Mouse (Mus musculus) olfactory bulb, adult 2 months (tissue): Measurements from ENCODE around the gene Gm13276. TPM values are rescaled to one million over a fixed set of nuclear protein-coding genes. Genes with fewer than 3 reads are reported as not detected.
A peak's percentile ranks its signal among the peaks of the same experiment; 100 is the strongest.
"Not testable (repeated sequence)": the region's sequence is repeated elsewhere in the genome, so short reads cannot be mapped to it uniquely, and the experiment has no call there.

Source experiments
- H3K27ac ChIP-seq: fragments of 200-500 bp; 2 replicates; pipeline ENCODE4 v1.5.1; 2012; ENCODE audit warnings: low read depth, low read length; ENCODE audit not compliant: insufficient read depth
- H3K4me1 ChIP-seq: fragments of 200-500 bp; 2 replicates; pipeline ENCODE4 v1.6.1; 2012; ENCODE audit warnings: low read length; ENCODE audit not compliant: control insufficient read depth, insufficient read depth
- H3K4me3 ChIP-seq: fragments of 200-500 bp; 2 replicates; pipeline ENCODE4 v1.5.1; 2012; ENCODE audit warnings: mild to moderate bottlenecking, low read depth, low read length, moderate library complexity; ENCODE audit not compliant: insufficient read depth
- CTCF ChIP-seq: fragments of 200-500 bp; IDR thresholded peaks from 2 replicates; pipeline ENCODE4 v1.5.1; 2012; ENCODE audit warnings: low read depth, mild to moderate bottlenecking, low read length, moderate library complexity; ENCODE audit not compliant: insufficient read depth
- WGBS: fragments of 180-500 bp; shearing (Covaris S2); methylation state at CpG from one replicate; pipeline ENCODE4 v1.1.7; 2018; 5-methylcytosine and 5-hydroxymethylcytosine counted together
- polyA plus RNA-seq: library from polyadenylated mRNA; stranded (reverse); fragments of >200 nt; gene quantifications from 2 replicates; pipeline ENCODE4 v1.2.4, GENCODE M21; 2012; ENCODE audit warnings: low replicate concordance; ENCODE audit not compliant: missing spikeins, insufficient read depth, insufficient read length

Gm13276 gene
- polyA plus RNA-seq, 1 experiment, result not detected

GRCm38 (mm10) chr4:88757628-88758031 is 27.9 kb upstream of the Gm13276 start:
- H3K27ac ChIP-seq, H3K4me1 ChIP-seq: not testable (repeated sequence)
- H3K4me3 ChIP-seq, result peak overlapping the region; percentile 43
- TF ChIP-seq CTCF, result peak; percentile 55
- under 1% methylated on average over 19 of the region's 21 CpGs for WGBS

DNA sequence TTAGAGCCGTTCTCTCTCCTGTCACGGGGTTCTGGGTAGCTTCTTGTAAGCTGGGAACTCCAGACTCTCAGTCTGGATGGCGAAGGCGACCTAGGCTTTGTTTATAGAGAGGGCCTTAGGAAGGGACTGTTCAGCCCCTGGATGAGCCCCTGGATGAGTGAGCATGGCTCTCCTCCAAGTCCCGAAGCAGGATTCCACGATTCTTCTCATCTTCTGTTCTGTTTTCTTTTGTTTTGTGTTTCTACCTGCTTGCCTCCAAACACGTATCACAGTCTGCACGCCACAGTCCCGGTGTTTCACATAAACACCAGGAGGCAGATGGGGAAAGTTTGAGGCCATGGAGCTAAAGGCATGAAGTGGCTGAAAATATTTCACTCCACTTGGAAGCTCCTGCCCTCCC is 26.8 kb upstream of the Gm13276 start:
- not testable (repeated sequence) for H3K27ac ChIP-seq, H3K4me3 ChIP-seq, H3K4me1 ChIP-seq
- 88% methylated on average over 9 of the region's 9 CpGs for WGBS

- H3K4me1 ChIP-seq, H3K27ac ChIP-seq: not testable (repeated sequence)
- peak within 1 kb of the TSS; percentile 40 for H3K4me3 ChIP-seq
- WGBS, result 28% methylated on average over 10 of the region's 14 CpGs
Measured at GRCm38 (mm10) chr4:88759610-88760268, 25.8 kb upstream of the Gm13276 start, which contains the start of gene Gm13283. Gene Gm13283, plus strand, starts transcription at chr4:88760119.

GRCm38 (mm10) chr4:88760431-88760830 is 25.1 kb upstream of the Gm13276 start:
- not testable (repeated sequence) for H3K27ac ChIP-seq, H3K4me1 ChIP-seq
- WGBS, result under 1% methylated on average over 23 of the region's 28 CpGs
- H3K4me3 ChIP-seq, result peak overlapping the region; percentile 40

DNA sequence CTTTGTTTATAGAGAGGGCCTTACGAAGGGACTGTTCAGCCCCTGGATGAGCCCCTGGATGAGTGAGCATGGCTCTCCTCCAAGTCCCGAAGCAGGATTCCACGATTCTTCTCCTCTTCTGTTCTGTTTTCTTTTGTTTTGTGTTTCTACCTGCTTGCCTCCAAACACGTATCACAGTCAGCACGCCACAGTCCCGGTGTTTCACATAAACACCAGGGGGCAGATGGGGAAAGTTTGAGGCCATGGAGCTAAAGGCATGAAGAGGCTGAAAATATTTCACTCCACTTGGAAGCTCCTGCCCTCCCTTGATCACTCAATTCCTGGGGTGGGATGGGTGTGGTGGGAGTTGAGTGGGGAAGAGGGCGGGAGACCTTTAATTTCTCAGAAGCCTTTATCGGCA is 23.7 kb upstream of the Gm13276 start:
- not testable (repeated sequence) for H3K4me1 ChIP-seq, H3K4me3 ChIP-seq, H3K27ac ChIP-seq
- 84% methylated on average over 6 of the region's 8 CpGs for WGBS

- H3K4me3 ChIP-seq, H3K4me1 ChIP-seq, H3K27ac ChIP-seq: not testable (repeated sequence)
- 72% methylated on average over 9 of the region's 9 CpGs for WGBS
Measured at GRCm38 (mm10) chr4:88762341-88762740, 23.2 kb upstream of the Gm13276 start.

GRCm38 (mm10) chr4:88763384-88764018 is 22.0 kb upstream of the Gm13276 start:
- peak overlapping the region; percentile 44 for H3K4me3 ChIP-seq

DNA sequence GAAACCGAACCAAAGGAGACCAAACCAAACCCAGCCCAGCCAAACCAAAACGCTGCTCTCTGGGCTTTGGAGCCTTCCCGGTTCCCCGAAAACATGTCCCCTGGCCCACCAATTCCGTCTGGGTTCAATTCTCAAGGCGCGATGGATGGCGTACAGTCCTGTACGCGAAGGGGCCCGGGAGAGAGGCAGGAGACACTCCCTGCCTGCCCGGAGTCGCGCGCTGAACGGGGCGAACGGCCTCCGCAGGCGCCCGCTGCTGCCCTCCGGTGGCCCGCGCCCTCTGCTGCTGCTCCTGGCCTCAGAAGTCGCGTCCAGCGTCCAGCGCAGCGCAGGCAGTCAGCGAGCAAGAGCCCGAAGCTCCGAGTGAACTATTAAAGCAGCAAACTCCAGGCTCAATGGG is 12.0 kb upstream of the Gm13276 start, which contains the start of gene Gm13290:
Gene Gm13290 (plus strand): TSS at position 301 of the 400 bp plus-strand sequence.
- H3K4me1 ChIP-seq, H3K27ac ChIP-seq, H3K4me3 ChIP-seq: not testable (repeated sequence)
- WGBS, result no CpG with 5 or more reads among the region's 32 CpGs

More at GRCm38 (mm10) chr4:88763384-88764018, 22.0 kb upstream of the Gm13276 start:
- not testable (repeated sequence) for H3K4me1 ChIP-seq, H3K27ac ChIP-seq
- WGBS, result 3% methylated on average over 42 of the region's 42 CpGs

GRCm38 (mm10) chr4:88776622-88777021 is 8.9 kb upstream of the Gm13276 start, which contains the start of gene Gm13289:
Gene Gm13289, plus strand, starts transcription at chr4:88776922.
- H3K4me1 ChIP-seq, H3K4me3 ChIP-seq, H3K27ac ChIP-seq: not testable (repeated sequence)
- WGBS, result no CpG with 5 or more reads among the region's 29 CpGs

- not testable (repeated sequence) for H3K4me1 ChIP-seq, H3K27ac ChIP-seq, H3K4me3 ChIP-seq
- WGBS, result no CpG with 5 or more reads among the region's 29 CpGs
Measured at GRCm38 (mm10) chr4:88779550-88779949, 6.0 kb upstream of the Gm13276 start, which contains the start of gene Gm13272. Gene Gm13272, plus strand, starts transcription at chr4:88779850.

- H3K27ac ChIP-seq, H3K4me1 ChIP-seq, H3K4me3 ChIP-seq: not testable (repeated sequence)
- 59% methylated on average over 16 of the region's 18 CpGs for WGBS
Measured at GRCm38 (mm10) chr4:88780320-88780719, 5.2 kb upstream of the Gm13276 start.

- not testable (repeated sequence) for H3K27ac ChIP-seq, H3K4me1 ChIP-seq
- WGBS, result 22% methylated on average over 5 of the region's 7 CpGs
- peak within 1 kb of the TSS; percentile 29; the same call in 1 of the 2 replicates for H3K4me3 ChIP-seq
Measured at GRCm38 (mm10) chr4:88781831-88782230, 3.7 kb upstream of the Gm13276 start, which contains the start of gene Ifnz. Gene Ifnz, plus strand, starts transcription at chr4:88782131.

GRCm38 (mm10) chr4:88782335-88782734 is 3.2 kb upstream of the Gm13276 start:
- not testable (repeated sequence) for H3K27ac ChIP-seq, H3K4me1 ChIP-seq
- H3K4me3 ChIP-seq, result peak overlapping the region; percentile 29; the same call in 1 of the 2 replicates
- 0% methylated on average over 11 of the region's 31 CpGs for WGBS

DNA sequence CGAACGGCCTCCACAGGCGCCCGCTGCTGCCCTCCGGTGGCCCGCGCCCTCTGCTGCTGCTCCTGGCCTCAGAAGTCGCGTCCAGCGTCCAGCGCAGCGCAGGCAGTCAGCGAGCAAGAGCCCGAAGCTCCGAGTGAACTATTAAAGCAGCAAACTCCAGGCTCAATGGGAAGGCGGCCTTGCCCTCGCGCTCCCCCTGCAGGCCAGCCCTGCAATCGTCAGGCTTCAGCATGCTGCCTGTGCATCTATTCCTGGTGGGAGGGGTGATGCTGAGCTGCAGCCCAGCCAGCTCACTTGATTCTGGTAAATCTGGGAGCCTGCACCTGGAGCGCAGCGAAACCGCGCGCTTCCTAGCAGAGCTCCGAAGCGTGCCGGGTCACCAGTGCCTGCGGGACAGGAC is 2.9 kb downstream of the Gm13276 start, which contains the start of gene Gm13277:
Gene Gm13277 (plus strand): TSS at position 231 of the 400 bp plus-strand sequence.
- H3K4me1 ChIP-seq, H3K27ac ChIP-seq, H3K4me3 ChIP-seq: not testable (repeated sequence)
- 0% methylated on average over 3 of the region's 28 CpGs for WGBS
